Mouse (Mus musculus): ENCODE measurements at regions not wholly inside any gene's neighbourhood (a gene's known extent, or its start where the extent isn't known, plus 50 kb on each side); places are given as distances from the start of the nearest gene placed in this dataset.

GRCm38 (mm10) chr9:43692015-43692414 is 51.8 kb upstream of the Nectin1 start:
- 65% methylated on average over 1 of the region's 1 CpGs for WGBS
- ATAC-seq (ENCODE audit: borderline replicate concordance, extremely low read depth, low FRiP score, low TSS enrichment): no peak
- H3K4me3 ChIP-seq: no peak overlapping the region
- no peak overlapping the region for H3K9ac ChIP-seq
- H3K36me3 ChIP-seq: no peaks in the 10 kb centered on the region
- H3K27ac ChIP-seq: no peak overlapping the region
- H3K4me2 ChIP-seq: no peak overlapping the region
- H3K4me1 ChIP-seq: no peaks in the 10 kb centered on the region
- H3K9me3 ChIP-seq: no peaks in the 10 kb centered on the region
- no peaks in the 10 kb centered on the region for H3K27me3 ChIP-seq

GRCm38 (mm10) chr9:43692538-43692937 is 51.2 kb upstream of the Nectin1 start:
- H3K27ac ChIP-seq: no peak overlapping the region
- no peak overlapping the region for H3K4me3 ChIP-seq
- H3K4me1 ChIP-seq: no peaks in the 10 kb centered on the region
- no peak overlapping the region for H3K9ac ChIP-seq
- WGBS: 79% methylated on average over 10 of the region's 10 CpGs
- H3K4me2 ChIP-seq: no peak overlapping the region
- no peaks in the 10 kb centered on the region for H3K9me3 ChIP-seq
- ATAC-seq (ENCODE audit: borderline replicate concordance, extremely low read depth, low FRiP score, low TSS enrichment): no peak
- H3K36me3 ChIP-seq: no peaks in the 10 kb centered on the region
- no peaks in the 10 kb centered on the region for H3K27me3 ChIP-seq
